Mouse (Mus musculus) bone marrow, adult 2 months (tissue): ENCODE measurements around the gene Selenot. TPM values are rescaled to one million over a fixed set of nuclear protein-coding genes. Genes with fewer than 3 reads are reported as not detected.

Source experiments
- H3K27ac ChIP-seq: fragments of 200-500 bp; 2 replicates; pipeline ENCODE4 v1.5.1; 2012; ENCODE audit warnings: low read depth, mild to moderate bottlenecking, control low read depth, inconsistent platforms, low read length; ENCODE audit not compliant: control insufficient read depth, poor library complexity, insufficient read depth
- H3K4me1 ChIP-seq: fragments of 200-500 bp; 2 replicates; pipeline ENCODE4 v1.6.1; 2011; ENCODE audit warnings: low read length; ENCODE audit not compliant: control insufficient read depth, insufficient read depth
- H3K4me3 ChIP-seq: fragments of 200-500 bp; replicated peaks from 2 replicates; pipeline ENCODE3; 2011; ENCODE audit warnings: mild to moderate bottlenecking, low read depth, low read length, control low read depth; ENCODE audit not compliant: control insufficient read depth
- CTCF ChIP-seq: fragments of 200-500 bp; IDR thresholded peaks from 2 replicates; pipeline ENCODE4 v1.5.1; 2011; ENCODE audit warnings: low read length, control low read depth; ENCODE audit not compliant: control insufficient read depth, insufficient read depth
- POLR2A ChIP-seq: fragments of 200-500 bp; IDR thresholded peaks from 2 replicates; pipeline ENCODE4 v1.6.1; 2011; ENCODE audit warnings: low read depth, mild to moderate bottlenecking, control low read depth, low read length, borderline replicate concordance; ENCODE audit not compliant: control insufficient read depth
- WGBS: fragments of 180-500 bp; shearing (Covaris S2); methylation state at CpG from one replicate; pipeline ENCODE4 v1.1.7; 2018; 5-methylcytosine and 5-hydroxymethylcytosine counted together
- polyA plus RNA-seq: library from polyadenylated mRNA; stranded (reverse); fragments of >200 nt; gene quantifications from 2 replicates; pipeline ENCODE4 v1.2.4, GENCODE M21; 2011; ENCODE audit warnings: low replicate concordance; ENCODE audit not compliant: missing spikeins, insufficient read depth, insufficient read length

The Selenot gene
- 26.7 and 31.9 TPM in 2 replicates for polyA plus RNA-seq

GRCm38 (mm10) chr3:58576137-58577066, at the start of gene Selenot:
TSS of gene Selenot (plus strand) at chr3:58576636.
- TF ChIP-seq CTCF: no peak
- TF ChIP-seq POLR2A: peak; percentile 97
- 2% methylated on average over 59 of the region's 59 CpGs for WGBS
- peak within 1 kb of the TSS; percentile 98 for H3K27ac ChIP-seq
- peak within 1 kb of the TSS; percentile 83 for H3K4me3 ChIP-seq
- H3K4me1 ChIP-seq: no peaks in the 10 kb centered on the region

- TF ChIP-seq CTCF (no peak), POLR2A (no peak)
- Histone ChIP-seq H3K4me1 (no peaks in the 10 kb centered on the region), H3K27ac (no peak overlapping the region), H3K4me3 (no peak overlapping the region)
- 86% methylated on average over 3 of the region's 3 CpGs for WGBS
Measured at GRCm38 (mm10) chr3:58536573-58536972, 39.9 kb upstream of the Selenot start.

- no peak overlapping the region for H3K4me3 ChIP-seq
- H3K27ac ChIP-seq: no peak overlapping the region
- WGBS: 57% methylated on average over 1 of the region's 1 CpGs
- no peak for TF ChIP-seq POLR2A
- TF ChIP-seq CTCF: no peak
- H3K4me1 ChIP-seq: no peaks in the 10 kb centered on the region; the same call in 1 of the 2 replicates
Measured at GRCm38 (mm10) chr3:58552001-58552811, 24.2 kb upstream of the Selenot start.

- Histone ChIP-seq H3K4me1 (no peaks in the 10 kb centered on the region; the same call in 1 of the 2 replicates), H3K27ac (peak overlapping the region; percentile 9; the same call in 1 of the 2 replicates), H3K4me3 (peak overlapping the region; percentile 14)
- 23% methylated on average over 7 of the region's 7 CpGs for WGBS
- TF ChIP-seq POLR2A (no peak), CTCF (no peak)
Measured at GRCm38 (mm10) chr3:58556649-58557048, 19.8 kb upstream of the Selenot start.

- TF ChIP-seq POLR2A (no peak), CTCF (no peak)
- no peak overlapping the region for H3K27ac ChIP-seq
- no peaks in the 10 kb centered on the region; the same call in 1 of the 2 replicates for H3K4me1 ChIP-seq
- H3K4me3 ChIP-seq: no peak overlapping the region
- WGBS: 51% methylated on average over 2 of the region's 2 CpGs
Measured at GRCm38 (mm10) chr3:58559887-58560286, 16.5 kb upstream of the Selenot start.

GRCm38 (mm10) chr3:58561437-58561836, 15.0 kb upstream of the Selenot start:
- H3K4me3 ChIP-seq: no peak overlapping the region
- WGBS: 87% methylated on average over 2 of the region's 2 CpGs
- no peak overlapping the region for H3K27ac ChIP-seq
- TF ChIP-seq POLR2A (no peak), CTCF (no peak)
- H3K4me1 ChIP-seq: no peaks in the 10 kb centered on the region; the same call in 1 of the 2 replicates

- Histone ChIP-seq H3K27ac (no peak overlapping the region), H3K4me1 (no peaks in the 10 kb centered on the region), H3K4me3 (no peak overlapping the region)
- 89% methylated on average over 3 of the region's 3 CpGs for WGBS
- TF ChIP-seq POLR2A (no peak), CTCF (no peak)
Measured at GRCm38 (mm10) chr3:58570821-58571220, 5.6 kb upstream of the Selenot start.

- no peaks in the 10 kb centered on the region for H3K4me1 ChIP-seq
- H3K4me3 ChIP-seq: peak overlapping the region; percentile 83
- H3K27ac ChIP-seq: peak overlapping the region; percentile 98
- WGBS: under 1% methylated on average over 36 of the region's 36 CpGs
- TF ChIP-seq CTCF: no peak
- no peak for TF ChIP-seq POLR2A
Measured at GRCm38 (mm10) chr3:58577067-58577503, 649 bp downstream of the Selenot start.
